Mouse (Mus musculus): Measurements from ENCODE around the gene Defb22. TPM values are rescaled to one million over a fixed set of nuclear protein-coding genes. Genes with fewer than 3 reads are reported as not detected.

The Defb22 gene
- polyA plus RNA-seq (2015; fragmentation: Illumina TruSeq; extraction: RNeasy Lipid Tissue Mini Kit (QIAGEN cat#74804); ENCODE audit: insufficient read depth, low read depth, low replicate concordance), result not detected

DNA sequence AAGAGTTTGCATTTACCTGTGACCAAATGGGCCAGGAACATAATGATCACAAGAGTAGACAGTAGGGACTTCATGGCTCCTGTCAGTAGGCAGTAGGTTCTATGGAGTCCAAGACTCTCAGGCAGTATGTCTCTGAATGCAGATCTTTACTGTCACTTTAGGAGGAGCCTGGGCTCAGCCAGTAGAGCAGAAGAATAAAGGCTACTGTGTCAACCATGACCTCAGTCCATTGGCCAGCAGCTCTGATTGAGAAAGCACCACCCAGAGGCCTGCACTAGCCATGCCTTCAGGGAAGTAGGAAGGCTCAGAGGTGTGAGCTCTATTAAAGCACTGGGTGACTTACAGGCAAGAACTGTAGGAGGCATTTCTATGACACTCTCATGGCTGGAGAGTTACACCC, at the start of gene Defb22:
Defb22 (minus strand) TSS at position 101 of the 400 bp plus-strand sequence.

DNA sequence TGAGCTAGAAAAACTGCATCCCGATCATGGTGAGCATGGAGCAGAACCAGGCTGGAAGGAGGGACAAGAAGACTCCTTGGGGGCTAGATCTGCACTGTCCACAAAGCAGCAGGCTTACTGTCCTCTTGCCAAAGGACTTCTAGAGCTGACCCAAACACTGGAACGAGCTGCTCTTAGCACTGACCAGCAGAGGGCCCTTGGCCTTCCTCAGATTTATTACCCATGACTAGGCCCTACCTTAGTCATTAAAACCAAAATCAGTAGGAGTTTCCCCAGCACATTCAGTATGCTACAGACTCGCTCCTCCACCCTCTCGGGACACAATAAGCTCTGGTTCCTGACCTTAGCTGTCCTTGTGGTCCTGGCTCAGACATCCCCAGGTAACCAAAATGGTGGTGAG, 28.0 kb upstream of the Defb22 start, which contains the start of gene Defb28:
Defb28 (plus strand) TSS at position 275 of the 400 bp plus-strand sequence.

DNA sequence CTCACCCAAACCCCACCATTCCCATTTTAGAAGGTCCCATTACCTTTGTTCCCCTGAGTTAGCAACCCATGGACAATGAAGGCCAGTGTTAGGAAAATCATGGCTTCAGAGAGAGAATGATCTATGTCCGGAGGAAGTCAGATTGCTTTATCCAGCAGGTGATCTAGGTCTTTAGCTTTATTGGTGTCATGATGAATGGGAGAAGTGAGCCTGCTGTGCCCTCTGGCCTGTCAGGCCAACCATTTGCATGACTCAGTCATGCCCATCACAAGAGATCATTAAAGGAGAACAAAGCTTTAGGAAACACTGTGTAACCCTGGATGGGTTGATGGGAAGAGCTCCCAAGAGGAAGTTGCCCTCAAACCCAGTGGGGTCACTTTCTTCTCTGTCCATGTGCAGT, 21.7 kb upstream of the Defb22 start, which contains the start of gene Defb26:
Defb26 (minus strand) TSS at position 101 of the 400 bp plus-strand sequence.

DNA sequence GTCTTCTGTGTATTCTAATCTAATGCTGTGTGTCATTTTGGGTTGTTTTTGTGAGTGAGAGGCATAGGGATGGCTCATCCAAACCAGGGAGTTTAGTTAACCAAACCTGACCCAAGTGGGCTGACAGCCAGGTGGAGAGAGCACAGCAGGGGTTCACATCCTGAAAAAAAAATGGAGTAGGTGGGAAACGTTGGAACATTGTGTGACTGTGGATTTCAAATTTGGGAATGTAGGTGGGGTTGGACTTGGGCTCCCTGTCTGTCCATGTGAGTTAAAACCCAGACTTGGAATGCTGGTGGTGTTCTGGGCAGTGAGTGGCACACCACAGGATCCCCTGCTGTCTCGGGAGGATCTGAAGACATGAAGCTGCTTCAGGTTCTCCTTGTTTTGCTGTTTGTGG, 13.2 kb downstream of the Defb22 start, which contains the start of gene Defb20:
Defb20 (plus strand) TSS at position 301 of the 400 bp plus-strand sequence.

DNA sequence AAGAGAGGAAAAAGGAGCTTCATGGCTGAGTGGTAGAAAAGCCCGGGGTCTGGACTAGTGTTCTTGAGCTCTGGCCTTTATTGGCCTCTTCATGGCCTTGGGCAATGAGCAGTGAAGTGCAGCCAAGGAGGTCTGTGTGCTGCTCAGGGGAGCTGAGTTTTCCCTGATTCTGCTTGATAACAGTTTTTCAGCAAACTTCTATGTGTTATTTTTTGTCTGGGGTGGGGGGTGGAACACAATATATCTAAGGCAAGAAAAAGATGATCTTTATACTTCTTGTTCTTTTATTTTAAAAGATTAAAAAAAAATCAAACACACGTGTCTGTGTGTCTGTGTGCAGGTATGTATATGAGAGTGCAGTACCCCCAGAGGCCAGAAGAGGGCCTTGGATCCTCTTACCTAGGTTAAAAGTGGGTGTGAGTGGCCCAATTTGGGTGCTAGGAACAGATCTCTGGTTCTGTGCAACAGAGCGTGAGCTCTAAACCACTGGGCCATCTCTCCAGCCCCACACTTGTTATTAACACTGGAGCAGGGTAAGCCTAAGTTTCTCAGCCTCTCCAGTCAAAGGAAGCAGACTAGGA, 25.3 kb downstream of the Defb22 start, which contains the start of gene Defb23:
Defb23 (minus strand) TSS at position 51 of the 581 bp plus-strand sequence.

Other genes with a start within 250 kb of the Defb22 start
- gene Tbc1d20, start 196.3 kb downstream of the Defb22 start, polyA plus RNA-seq (2015; fragmentation: Illumina TruSeq; extraction: RNeasy Lipid Tissue Mini Kit (QIAGEN cat#74804); ENCODE audit: insufficient read depth, low read depth, low replicate concordance), result 11.9 TPM
- 29.0 TPM for gene Rbck1, start 157.5 kb downstream of the Defb22 start, polyA plus RNA-seq (2015; fragmentation: Illumina TruSeq; extraction: RNeasy Lipid Tissue Mini Kit (QIAGEN cat#74804); ENCODE audit: insufficient read depth, low read depth, low replicate concordance)
- 2.0 TPM for gene Trib3, start 146.1 kb downstream of the Defb22 start, polyA plus RNA-seq (2015; fragmentation: Illumina TruSeq; extraction: RNeasy Lipid Tissue Mini Kit (QIAGEN cat#74804); ENCODE audit: insufficient read depth, low read depth, low replicate concordance)
- not detected for gene Nrsn2, start 113.5 kb downstream of the Defb22 start, polyA plus RNA-seq (2015; fragmentation: Illumina TruSeq; extraction: RNeasy Lipid Tissue Mini Kit (QIAGEN cat#74804); ENCODE audit: insufficient read depth, low read depth, low replicate concordance)
- gene Sox12, start 92.1 kb downstream of the Defb22 start, polyA plus RNA-seq (2015; fragmentation: Illumina TruSeq; extraction: RNeasy Lipid Tissue Mini Kit (QIAGEN cat#74804); ENCODE audit: insufficient read depth, low read depth, low replicate concordance), result 1.8 TPM
- 1.1 TPM for gene Zcchc3, start 75.1 kb downstream of the Defb22 start, polyA plus RNA-seq (2015; fragmentation: Illumina TruSeq; extraction: RNeasy Lipid Tissue Mini Kit (QIAGEN cat#74804); ENCODE audit: insufficient read depth, low read depth, low replicate concordance)
- not detected for gene 6820408C15Rik, start 74.6 kb downstream of the Defb22 start, polyA plus RNA-seq (2015; fragmentation: Illumina TruSeq; extraction: RNeasy Lipid Tissue Mini Kit (QIAGEN cat#74804); ENCODE audit: insufficient read depth, low read depth, low replicate concordance)
- not detected for gene Defb23, start 25.5 kb downstream of the Defb22 start, polyA plus RNA-seq (2015; fragmentation: Illumina TruSeq; extraction: RNeasy Lipid Tissue Mini Kit (QIAGEN cat#74804); ENCODE audit: insufficient read depth, low read depth, low replicate concordance)
- gene Defb20, start 13.1 kb downstream of the Defb22 start, polyA plus RNA-seq (2015; fragmentation: Illumina TruSeq; extraction: RNeasy Lipid Tissue Mini Kit (QIAGEN cat#74804); ENCODE audit: insufficient read depth, low read depth, low replicate concordance), result not detected
- not detected for gene Defb26, start 21.6 kb upstream of the Defb22 start, polyA plus RNA-seq (2015; fragmentation: Illumina TruSeq; extraction: RNeasy Lipid Tissue Mini Kit (QIAGEN cat#74804); ENCODE audit: insufficient read depth, low read depth, low replicate concordance)
- not detected for gene Defb28, start 28.1 kb upstream of the Defb22 start, polyA plus RNA-seq (2015; fragmentation: Illumina TruSeq; extraction: RNeasy Lipid Tissue Mini Kit (QIAGEN cat#74804); ENCODE audit: insufficient read depth, low read depth, low replicate concordance)
- not detected for gene Defb29, start 50.0 kb upstream of the Defb22 start, polyA plus RNA-seq (2015; fragmentation: Illumina TruSeq; extraction: RNeasy Lipid Tissue Mini Kit (QIAGEN cat#74804); ENCODE audit: insufficient read depth, low read depth, low replicate concordance)
- gene Gm17416, start 79.2 kb upstream of the Defb22 start, polyA plus RNA-seq (2015; fragmentation: Illumina TruSeq; extraction: RNeasy Lipid Tissue Mini Kit (QIAGEN cat#74804); ENCODE audit: insufficient read depth, low read depth, low replicate concordance), result not detected
- not detected for gene Defb21, start 82.6 kb upstream of the Defb22 start, polyA plus RNA-seq (2015; fragmentation: Illumina TruSeq; extraction: RNeasy Lipid Tissue Mini Kit (QIAGEN cat#74804); ENCODE audit: insufficient read depth, low read depth, low replicate concordance)
- gene Defb19, start 90.2 kb upstream of the Defb22 start, polyA plus RNA-seq (2015; fragmentation: Illumina TruSeq; extraction: RNeasy Lipid Tissue Mini Kit (QIAGEN cat#74804); ENCODE audit: insufficient read depth, low read depth, low replicate concordance), result not detected
- gene Defb45, start 109.3 kb upstream of the Defb22 start, polyA plus RNA-seq (2015; fragmentation: Illumina TruSeq; extraction: RNeasy Lipid Tissue Mini Kit (QIAGEN cat#74804); ENCODE audit: insufficient read depth, low read depth, low replicate concordance), result not detected
- gene Defb36, start 114.2 kb upstream of the Defb22 start, polyA plus RNA-seq (2015; fragmentation: Illumina TruSeq; extraction: RNeasy Lipid Tissue Mini Kit (QIAGEN cat#74804); ENCODE audit: insufficient read depth, low read depth, low replicate concordance), result not detected
- gene Defb25, start 132.9 kb upstream of the Defb22 start, polyA plus RNA-seq (2015; fragmentation: Illumina TruSeq; extraction: RNeasy Lipid Tissue Mini Kit (QIAGEN cat#74804); ENCODE audit: insufficient read depth, low read depth, low replicate concordance), result not detected
- gene Rem1, start 136.8 kb upstream of the Defb22 start, polyA plus RNA-seq (2015; fragmentation: Illumina TruSeq; extraction: RNeasy Lipid Tissue Mini Kit (QIAGEN cat#74804); ENCODE audit: insufficient read depth, low read depth, low replicate concordance), result 3.5 TPM
- gene H13, start 179.3 kb upstream of the Defb22 start, polyA plus RNA-seq (2015; fragmentation: Illumina TruSeq; extraction: RNeasy Lipid Tissue Mini Kit (QIAGEN cat#74804); ENCODE audit: insufficient read depth, low read depth, low replicate concordance), result 32.3 TPM
- gene Mcts2, start 196.9 kb upstream of the Defb22 start, polyA plus RNA-seq (2015; fragmentation: Illumina TruSeq; extraction: RNeasy Lipid Tissue Mini Kit (QIAGEN cat#74804); ENCODE audit: insufficient read depth, low read depth, low replicate concordance), result 4.3 TPM
- gene Id1, start 246.1 kb upstream of the Defb22 start, polyA plus RNA-seq (2015; fragmentation: Illumina TruSeq; extraction: RNeasy Lipid Tissue Mini Kit (QIAGEN cat#74804); ENCODE audit: insufficient read depth, low read depth, low replicate concordance), result 35.6 TPM